Mouse (Mus musculus) retina, postnatal 7 days (tissue): ENCODE data around the gene Mast1.
"Not testable (repeated sequence)": the region's sequence is repeated elsewhere in the genome, so short reads cannot be mapped to it uniquely, and the experiment has no call there.

Experiments
- DNase-seq: peaks from one replicate; pipeline ENCODE4 v3.0.0-alpha.2; 2012; ENCODE audit warnings: low read depth, low spot score

The Mast1 gene

GRCm38 (mm10) chr8:84910551-84910950, 26.6 kb downstream of the Mast1 start:
- DNase-seq: no peak

- no peak for DNase-seq
These were observed 27.2 kb downstream of the Mast1 start for GRCm38 (mm10) chr8:84909949-84910348.

- DNase-seq: no peak
These were observed 27.9 kb downstream of the Mast1 start for GRCm38 (mm10) chr8:84909162-84909767.

GRCm38 (mm10) chr8:84908421-84909161, 28.6 kb downstream of the Mast1 start, which contains the start of gene Dnase2a:
Gene Dnase2a (plus strand): TSS chr8:84908560.
- peak; percentile 65 for DNase-seq

GRCm38 (mm10) chr8:84907979-84908378, 29.2 kb downstream of the Mast1 start:
- DNase-seq: not testable (repeated sequence)

- DNase-seq: no peak
These were observed 29.7 kb downstream of the Mast1 start for GRCm38 (mm10) chr8:84907493-84907892.

- no peak for DNase-seq
These were observed 30.1 kb downstream of the Mast1 start for GRCm38 (mm10) chr8:84907037-84907436.

- no peak for DNase-seq
These were observed 32.8 kb downstream of the Mast1 start for GRCm38 (mm10) chr8:84904351-84904750.

GRCm38 (mm10) chr8:84902920-84903661, 34.1 kb downstream of the Mast1 start:
- peak; percentile 77 for DNase-seq

GRCm38 (mm10) chr8:84902367-84902919, 34.7 kb downstream of the Mast1 start:
- DNase-seq: no peak

- no peak for DNase-seq
These were observed 35.4 kb downstream of the Mast1 start, which contains the start of gene Klf1 for GRCm38 (mm10) chr8:84901752-84902151. Gene Klf1 (plus strand): TSS chr8:84901928.

GRCm38 (mm10) chr8:84901071-84901470, 36.1 kb downstream of the Mast1 start:
- no peak for DNase-seq

- no peak for DNase-seq
These were observed 41.2 kb downstream of the Mast1 start for GRCm38 (mm10) chr8:84895963-84896362.

GRCm38 (mm10) chr8:84893709-84894134, 43.4 kb downstream of the Mast1 start, which contains the start of gene Gcdh:
Gene Gcdh (minus strand): TSS chr8:84893921.
- peak; percentile 86 for DNase-seq

GRCm38 (mm10) chr8:84892993-84893708, 44.0 kb downstream of the Mast1 start:
- DNase-seq: no peak

- no peak for DNase-seq
These were observed 48.0 kb downstream of the Mast1 start for GRCm38 (mm10) chr8:84889141-84889540.

- no peak for DNase-seq
These were observed 48.9 kb downstream of the Mast1 start for GRCm38 (mm10) chr8:84888280-84888679.

GRCm38 (mm10) chr8:84884728-84885127, 52.4 kb downstream of the Mast1 start:
- DNase-seq: no peak

- no peak for DNase-seq
These were observed 58.2 kb downstream of the Mast1 start for GRCm38 (mm10) chr8:84878915-84879314.

GRCm38 (mm10) chr8:84877297-84878035, 59.7 kb downstream of the Mast1 start:
- no peak for DNase-seq

GRCm38 (mm10) chr8:84874339-84874738, 62.8 kb downstream of the Mast1 start:
- no peak for DNase-seq
